11 mouse cellular contexts compared by ENCODE assay signal in the genomic region with DNA sequence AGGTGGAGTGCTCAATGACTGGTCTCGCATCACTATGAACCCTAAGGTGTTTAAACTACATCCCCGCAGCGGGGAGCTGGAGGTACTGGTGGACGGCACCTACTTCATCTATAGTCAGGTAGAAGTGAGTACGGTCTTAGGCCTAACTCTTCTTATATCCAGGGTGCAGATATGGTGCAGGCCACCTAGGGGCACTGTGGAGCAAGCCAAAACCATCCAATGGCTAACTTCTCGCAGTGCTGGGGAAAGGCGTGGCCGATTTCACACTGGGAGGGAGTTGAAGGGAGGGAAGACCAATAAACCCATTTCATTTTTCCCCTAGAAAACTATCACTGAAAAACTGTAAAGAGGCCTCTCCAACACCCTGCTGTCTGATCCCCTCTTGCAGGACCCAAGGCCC. TPM values are rescaled to one million over a fixed set of nuclear protein-coding genes. Genes with fewer than 3 reads are reported as not detected.
DNase-seq lines count a peak whose midpoint lies in the region; ATAC-seq lines count a peak whose summit lies in the region.
"Had no signal": no experiment of that assay in that cellular context is flagged by ENCODE, and none has a peak within 500 bp of the region (broad histone marks: within the 10 kb centered on the region; RNA-seq: fewer than 3 reads in every experiment).

No protein-coding gene starts in this region.

- WGBS in liver, embryonic 11.5 days, result 78% methylated on average over 8 of the region's 8 CpGs
- WGBS in forebrain, embryonic 11.5 days, result 87% methylated on average over 8 of the region's 8 CpGs

- H3K4me2 ChIP-seq in liver, embryonic 11.5 days, result no peak overlapping the region
- H3K4me2 ChIP-seq in forebrain, embryonic 11.5 days (ENCODE audit: low read depth, low read length, severe bottlenecking), result no peak overlapping the region

- H3K4me3 ChIP-seq in liver, embryonic 11.5 days (ENCODE audit: low read depth, low read length), result no peak overlapping the region
- no peak overlapping the region for H3K4me3 ChIP-seq in forebrain, embryonic 11.5 days (ENCODE audit: low read depth, low read length)
- H3K4me3 ChIP-seq: myocyte had no signal

- H3K27ac ChIP-seq in liver, embryonic 11.5 days (ENCODE audit: low read depth, low read length), result no peak overlapping the region
- no peak overlapping the region for H3K27ac ChIP-seq in forebrain, embryonic 11.5 days (ENCODE audit: low read depth, low read length)

- H3K9ac ChIP-seq in liver, embryonic 11.5 days (ENCODE audit: low read depth, low read length), result no peak overlapping the region
- H3K9ac ChIP-seq in forebrain, embryonic 11.5 days (ENCODE audit: low read length), result no peak overlapping the region

- intact Hi-C loops in heart, postnatal 14 days (cut with DNase I), result loop anchor here (2.0 kb wide), 1 partner anchor 86 kb away; no protein-coding TSS in a partner anchor
- intact Hi-C loops in left cerebral cortex, postnatal 36 days (cut with DNase I), result no loop called here

- no peaks in the 10 kb centered on the region for H3K9me3 ChIP-seq in liver, embryonic 11.5 days (ENCODE audit: control insufficient read depth, low read length)
- no peaks in the 10 kb centered on the region for H3K9me3 ChIP-seq in forebrain, embryonic 11.5 days (ENCODE audit: control insufficient read depth, low read length)

- H3K36me3 ChIP-seq in liver, embryonic 11.5 days (ENCODE audit: control insufficient read depth, insufficient read depth, low read length), result no peaks in the 10 kb centered on the region
- H3K36me3 ChIP-seq in forebrain, embryonic 11.5 days (ENCODE audit: control insufficient read depth, insufficient read depth, low read length), result no peaks in the 10 kb centered on the region

- peak; percentile 1 to 10 for DNase-seq in heart, postnatal 14 days
- DNase-seq in heart, adult 11 months, result no peak
- DNase-seq in A20 (ENCODE audit: low read depth, low spot score), result peak; percentile 29
- DNase-seq in adrenal gland, adult 8-10 months, result peak; percentile 8
- no peak for DNase-seq in liver, embryonic 11.5 days (ENCODE audit: low spot score)
- DNase-seq in spleen, postnatal 4 days (ENCODE audit: low spot score in 2 of 2), result no peak
- no peak for DNase-seq in left cerebral cortex, postnatal 36 days (ENCODE audit: low spot score in 2 of 2)
- DNase-seq in forebrain, embryonic 11.5 days (ENCODE audit: low spot score), result no peak

- no peaks in the 10 kb centered on the region for H3K4me1 ChIP-seq in liver, embryonic 11.5 days (replicated peaks; ENCODE audit: control insufficient read depth, insufficient read depth, low read length)
- H3K4me1 ChIP-seq in forebrain, embryonic 11.5 days (replicated peaks; ENCODE audit: control insufficient read depth, insufficient read depth, low read length), result no peaks in the 10 kb centered on the region

- ATAC-seq in liver, embryonic 11.5 days (replicated peaks; ENCODE audit: low FRiP score), result peak; percentile 67
- ATAC-seq in forebrain, embryonic 11.5 days (replicated peaks; ENCODE audit: low FRiP score), result no peak

- H3K27me3 ChIP-seq in liver, embryonic 11.5 days (replicated peaks; ENCODE audit: control insufficient read depth, insufficient read depth, low read length), result peaks cover 15% of the 10 kb centered on the region
- peaks cover 2% of the 10 kb centered on the region; the same call in 1 of the 2 replicates for H3K27me3 ChIP-seq in forebrain, embryonic 11.5 days (ENCODE audit: control insufficient read depth, insufficient read depth, low read length)

RNA-seq across cellular contexts. Expression of gene Otud6a, which starts 33.8 kb away (rescaled TPM):
- not detected for total RNA-seq in heart, postnatal 14 days (2021)
- total RNA-seq in adrenal gland, adult 8-10 months (2022), result not detected
- polyA plus RNA-seq in liver, embryonic 11.5 days (2014; fragmentation: Nextera tagmentation; extraction: Ambion mirVana), result not detected in 2 replicates
- not detected for total RNA-seq in left cerebral cortex, postnatal 36 days (2021)
- not detected in 2 replicates for polyA plus RNA-seq in forebrain, embryonic 11.5 days (2014; fragmentation: Nextera tagmentation; extraction: Ambion mirVana)
- total RNA-seq: layer of hippocampus, adult 8-10 months had no signal
- polyA plus RNA-seq: myocyte; stomach, embryonic 14.5 days had no signal

RNA-seq across cellular contexts. Expression of gene Awat2, which starts 47.5 kb away (rescaled TPM):
- total RNA-seq in heart, postnatal 14 days (2021), result under 1 TPM in 1 of 2 experiments, not detected in 1; 0.19 TPM
- total RNA-seq in adrenal gland, adult 8-10 months (2022), result 1 to 10 TPM in 1 of 4 experiments, under 1 TPM in 3; 0.58 to 1.6 (median 0.64) TPM
- polyA plus RNA-seq in liver, embryonic 11.5 days (2014; fragmentation: Nextera tagmentation; extraction: Ambion mirVana), result 0.44 and 0.77 TPM in 2 replicates
- total RNA-seq in left cerebral cortex, postnatal 36 days (2021), result under 1 TPM in 1 of 2 experiments, not detected in 1; 0.25 TPM
- 0.35 and 0.77 TPM in 2 replicates for polyA plus RNA-seq in forebrain, embryonic 11.5 days (2014; fragmentation: Nextera tagmentation; extraction: Ambion mirVana)
- total RNA-seq: layer of hippocampus, adult 8-10 months had no signal

Comparison
In these comparisons a context has a peak if more than half of its experiments do, and no peak if none do; other contexts are left out.
1. DNase-seq: peak in heart, postnatal 14 days (2 of 2), A20 (single experiment) and adrenal gland, adult 8-10 months (single experiment); none in heart, adult 11 months (single experiment), liver, embryonic 11.5 days (single experiment), spleen, postnatal 4 days (0 of 2), left cerebral cortex, postnatal 36 days (0 of 2) and forebrain, embryonic 11.5 days (single experiment).